Mouse (Mus musculus): ENCODE results near the gene Slx1b. TPM values are rescaled to one million over a fixed set of nuclear protein-coding genes. Genes with fewer than 3 reads are reported as not detected.

The Slx1b gene
- polyA plus RNA-seq, 1 experiment from 2014 or later = 10.9 TPM

Other genes with a start within 250 kb of the Slx1b start
- gene Atp2a1, start 232.7 kb downstream of the Slx1b start, polyA plus RNA-seq (2014; fragmentation: Nextera tagmentation; extraction: Ambion mirVana) = 0.30 and 0.31 TPM in 2 replicates
- gene Sh2b1, start 220.4 kb downstream of the Slx1b start, polyA plus RNA-seq (2014; fragmentation: Nextera tagmentation; extraction: Ambion mirVana) = 60.3 and 64.1 TPM in 2 replicates
- 116 and 136 TPM in 2 replicates for gene Tufm, start 208.4 kb downstream of the Slx1b start, polyA plus RNA-seq (2014; fragmentation: Nextera tagmentation; extraction: Ambion mirVana)
- gene Atxn2l, start 192.3 kb downstream of the Slx1b start, polyA plus RNA-seq (2014; fragmentation: Nextera tagmentation; extraction: Ambion mirVana) = 72.6 and 73.7 TPM in 2 replicates
- gene Eif3c, start 129.4 kb downstream of the Slx1b start, polyA plus RNA-seq (2014; fragmentation: Nextera tagmentation; extraction: Ambion mirVana) = 162 and 165 TPM in 2 replicates
- 0.26 and 0.36 TPM in 2 replicates for gene Apobr, start 110.8 kb downstream of the Slx1b start, polyA plus RNA-seq (2014; fragmentation: Nextera tagmentation; extraction: Ambion mirVana)
- 24.7 and 24.8 TPM in 2 replicates for gene Cln3, start 110.0 kb downstream of the Slx1b start, polyA plus RNA-seq (2014; fragmentation: Nextera tagmentation; extraction: Ambion mirVana)
- gene Il27, start 100.8 kb downstream of the Slx1b start, polyA plus RNA-seq (2014; fragmentation: Nextera tagmentation; extraction: Ambion mirVana) = not detected in 2 replicates
- 11.4 and 12.4 TPM in 2 replicates for gene Nupr1, start 64.9 kb downstream of the Slx1b start, polyA plus RNA-seq (2014; fragmentation: Nextera tagmentation; extraction: Ambion mirVana)
- gene Sgf29, start 46.5 kb downstream of the Slx1b start, polyA plus RNA-seq (2014; fragmentation: Nextera tagmentation; extraction: Ambion mirVana) = 58.0 and 61.1 TPM in 2 replicates
- gene Sult1a1, start 19.4 kb downstream of the Slx1b start, polyA plus RNA-seq (2014; fragmentation: Nextera tagmentation; extraction: Ambion mirVana) = 2.5 and 5.3 TPM in 2 replicates
- gene Bola2, start 383 bp downstream of the Slx1b start, polyA plus RNA-seq (2014; fragmentation: Nextera tagmentation; extraction: Ambion mirVana) = 124 and 159 TPM in 2 replicates
- 82.2 and 99.7 TPM in 2 replicates for gene Coro1a, start 12.0 kb upstream of the Slx1b start, polyA plus RNA-seq (2014; fragmentation: Nextera tagmentation; extraction: Ambion mirVana)
- 96.5 and 97.0 TPM in 2 replicates for gene Mapk3, start 63.8 kb upstream of the Slx1b start, polyA plus RNA-seq (2014; fragmentation: Nextera tagmentation; extraction: Ambion mirVana)
- gene Gdpd3, start 70.5 kb upstream of the Slx1b start, polyA plus RNA-seq (2014; fragmentation: Nextera tagmentation; extraction: Ambion mirVana) = 1.0 and 1.8 TPM in 2 replicates
- 206 and 218 TPM in 2 replicates for gene Ypel3, start 81.2 kb upstream of the Slx1b start, polyA plus RNA-seq (2014; fragmentation: Nextera tagmentation; extraction: Ambion mirVana)
- 0.21 and 0.26 TPM in 2 replicates for gene Tbx6, start 85.7 kb upstream of the Slx1b start, polyA plus RNA-seq (2014; fragmentation: Nextera tagmentation; extraction: Ambion mirVana)
- 177 and 182 TPM in 2 replicates for gene Ppp4c, start 96.7 kb upstream of the Slx1b start, polyA plus RNA-seq (2014; fragmentation: Nextera tagmentation; extraction: Ambion mirVana)
- 53.2 and 54.7 TPM in 2 replicates for gene Fam57b, start 101.9 kb upstream of the Slx1b start, polyA plus RNA-seq (2014; fragmentation: Nextera tagmentation; extraction: Ambion mirVana)
- gene 4930451I11Rik, start 135.9 kb upstream of the Slx1b start, polyA plus RNA-seq (2014; fragmentation: Nextera tagmentation; extraction: Ambion mirVana) = 0.74 TPM in 1 of 2 replicates, not detected in the other
- 16.5 and 25.7 TPM in 2 replicates for gene Doc2a, start 151.6 kb upstream of the Slx1b start, polyA plus RNA-seq (2014; fragmentation: Nextera tagmentation; extraction: Ambion mirVana)
- 10.1 and 11.1 TPM in 2 replicates for gene Hirip3, start 166.2 kb upstream of the Slx1b start, polyA plus RNA-seq (2014; fragmentation: Nextera tagmentation; extraction: Ambion mirVana)
- gene Ino80e, start 166.6 kb upstream of the Slx1b start, polyA plus RNA-seq (2014; fragmentation: Nextera tagmentation; extraction: Ambion mirVana) = 93.7 and 95.3 TPM in 2 replicates
- gene Taok2, start 188.9 kb upstream of the Slx1b start, polyA plus RNA-seq (2014; fragmentation: Nextera tagmentation; extraction: Ambion mirVana) = 36.4 and 37.2 TPM in 2 replicates
- gene Tmem219, start 227.1 kb upstream of the Slx1b start, polyA plus RNA-seq (2014; fragmentation: Nextera tagmentation; extraction: Ambion mirVana) = 28.0 and 29.3 TPM in 2 replicates
- gene Kctd13, start 233.1 kb upstream of the Slx1b start, polyA plus RNA-seq (2014; fragmentation: Nextera tagmentation; extraction: Ambion mirVana) = 102 and 104 TPM in 2 replicates

Data from hindbrain, embryonic 14.5 days (tissue).